Mouse (Mus musculus): ENCODE results near the gene Stk19. TPM values are rescaled to one million over a fixed set of nuclear protein-coding genes. Genes with fewer than 3 reads are reported as not detected.
A peak's percentile ranks its signal among the peaks of the same experiment; 100 is the strongest.
"Not testable (repeated sequence)": the region's sequence is repeated elsewhere in the genome, so short reads cannot be mapped to it uniquely, and the experiment has no call there.

Stk19 gene
- polyA plus RNA-seq, 2 experiments = 23.9 to 46.4 TPM

GRCm38 (mm10) chr17:34844884-34845283 lies 8.1 kb upstream of the Stk19 start:
- H3K27ac ChIP-seq (replicated peaks; ENCODE audit: low read depth, low read length) = no peak overlapping the region
- H3K27me3 ChIP-seq (ENCODE audit: control insufficient read depth, insufficient read depth, low read length) = no peaks in the 10 kb centered on the region
- H3K4me2 ChIP-seq (replicated peaks; ENCODE audit: low read depth, low read length, severe bottlenecking) = no peak overlapping the region
- no peaks in the 10 kb centered on the region for H3K9me3 ChIP-seq (ENCODE audit: control insufficient read depth, low read length)
- DNase-seq (ENCODE audit: low spot score) = no peak
- H3K4me3 ChIP-seq (replicated peaks; ENCODE audit: low read length) = no peak overlapping the region
- ATAC-seq (ENCODE audit: low FRiP score, low read depth) = no peak
- TF ChIP-seq POLR2A (IDR thresholded peaks at IDR 0.05; ENCODE audit: borderline replicate concordance, extremely low read depth, insufficient read depth, insufficient read length) = no peak
- H3K36me3 ChIP-seq (ENCODE audit: control insufficient read depth, insufficient read depth, low read length) = peaks cover 80% of the 10 kb centered on the region
- H3K9ac ChIP-seq (ENCODE audit: low read depth, low read length, severe bottlenecking) = no peak overlapping the region
- WGBS = 91% methylated on average over 10 of the region's 13 CpGs
- H3K4me1 ChIP-seq (ENCODE audit: control insufficient read depth, insufficient read depth, low read length) = peaks cover 5% of the 10 kb centered on the region; the same call in 1 of the 2 replicates

- TF ChIP-seq POLR2A (IDR thresholded peaks at IDR 0.05; ENCODE audit: borderline replicate concordance, extremely low read depth, insufficient read depth, insufficient read length) = no peak
- no peak overlapping the region for H3K4me2 ChIP-seq (replicated peaks; ENCODE audit: low read depth, low read length, severe bottlenecking)
- DNase-seq (ENCODE audit: low spot score) (no peak), ATAC-seq (ENCODE audit: low FRiP score, low read depth) (no peak)
- H3K4me1 ChIP-seq (ENCODE audit: control insufficient read depth, insufficient read depth, low read length) = peaks cover 13% of the 10 kb centered on the region
- H3K4me3 ChIP-seq (replicated peaks; ENCODE audit: low read length) = no peak overlapping the region
- H3K36me3 ChIP-seq (ENCODE audit: control insufficient read depth, insufficient read depth, low read length) = peaks cover 73% of the 10 kb centered on the region
- no peaks in the 10 kb centered on the region for H3K27me3 ChIP-seq (ENCODE audit: control insufficient read depth, insufficient read depth, low read length)
- no peak overlapping the region for H3K9ac ChIP-seq (ENCODE audit: low read depth, low read length, severe bottlenecking)
- no peak overlapping the region for H3K27ac ChIP-seq (replicated peaks; ENCODE audit: low read depth, low read length)
- WGBS = 80% methylated on average over 6 of the region's 6 CpGs
- H3K9me3 ChIP-seq (ENCODE audit: control insufficient read depth, low read length) = no peaks in the 10 kb centered on the region
These were observed 4.1 kb upstream of the Stk19 start for GRCm38 (mm10) chr17:34840736-34841307.

- H3K9ac ChIP-seq (ENCODE audit: low read depth, low read length, severe bottlenecking) = no peak overlapping the region
- no peaks in the 10 kb centered on the region for H3K9me3 ChIP-seq (ENCODE audit: control insufficient read depth, low read length)
- H3K27me3 ChIP-seq (ENCODE audit: control insufficient read depth, insufficient read depth, low read length) = no peaks in the 10 kb centered on the region
- H3K36me3 ChIP-seq (ENCODE audit: control insufficient read depth, insufficient read depth, low read length) = peaks cover 56% of the 10 kb centered on the region
- H3K4me3 ChIP-seq (replicated peaks; ENCODE audit: low read length) = no peak overlapping the region
- no peak overlapping the region for H3K4me2 ChIP-seq (replicated peaks; ENCODE audit: low read depth, low read length, severe bottlenecking)
- peaks cover 14% of the 10 kb centered on the region for H3K4me1 ChIP-seq (ENCODE audit: control insufficient read depth, insufficient read depth, low read length)
- no peak for TF ChIP-seq POLR2A (IDR thresholded peaks at IDR 0.05; ENCODE audit: borderline replicate concordance, extremely low read depth, insufficient read depth, insufficient read length)
- ATAC-seq (ENCODE audit: low FRiP score, low read depth) (no peak), DNase-seq (ENCODE audit: low spot score) (no peak)
- 95% methylated on average over 7 of the region's 7 CpGs for WGBS
- no peak overlapping the region for H3K27ac ChIP-seq (replicated peaks; ENCODE audit: low read depth, low read length)
These were observed 2.0 kb upstream of the Stk19 start for GRCm38 (mm10) chr17:34838785-34839184.

- peaks cover 14% of the 10 kb centered on the region for H3K4me1 ChIP-seq (ENCODE audit: control insufficient read depth, insufficient read depth, low read length)
- peak overlapping the region; percentile 95 for H3K4me2 ChIP-seq (replicated peaks; ENCODE audit: low read depth, low read length, severe bottlenecking)
- H3K27me3 ChIP-seq (ENCODE audit: control insufficient read depth, insufficient read depth, low read length) = no peaks in the 10 kb centered on the region
- H3K9me3 ChIP-seq (ENCODE audit: control insufficient read depth, low read length) = no peaks in the 10 kb centered on the region
- H3K4me3 ChIP-seq (replicated peaks; ENCODE audit: low read length) = peak overlapping the region; percentile 83
- peak overlapping the region; percentile 69 for H3K9ac ChIP-seq (ENCODE audit: low read depth, low read length, severe bottlenecking)
- 36% methylated on average over 42 of the region's 43 CpGs for WGBS
- DNase-seq (ENCODE audit: low spot score) (no peak), ATAC-seq (ENCODE audit: low FRiP score, low read depth) (no peak)
- no peak for TF ChIP-seq POLR2A (IDR thresholded peaks at IDR 0.05; ENCODE audit: borderline replicate concordance, extremely low read depth, insufficient read depth, insufficient read length)
- H3K27ac ChIP-seq (replicated peaks; ENCODE audit: low read depth, low read length) = peak overlapping the region; percentile 74
- H3K36me3 ChIP-seq (ENCODE audit: control insufficient read depth, insufficient read depth, low read length) = peaks cover 46% of the 10 kb centered on the region
These were observed 949 bp upstream of the Stk19 start for GRCm38 (mm10) chr17:34837464-34838324.

- 6% methylated on average over 42 of the region's 48 CpGs for WGBS
- no peaks in the 10 kb centered on the region for H3K9me3 ChIP-seq (ENCODE audit: control insufficient read depth, low read length)
- H3K27me3 ChIP-seq (ENCODE audit: control insufficient read depth, insufficient read depth, low read length) = no peaks in the 10 kb centered on the region
- peak; percentile 72 for ATAC-seq (ENCODE audit: low FRiP score, low read depth)
- peak overlapping the region; percentile 83 for H3K4me3 ChIP-seq (replicated peaks; ENCODE audit: low read length)
- peak overlapping the region; percentile 3; the same call in 1 of the 2 replicates for H3K27ac ChIP-seq (replicated peaks; ENCODE audit: low read depth, low read length)
- DNase-seq (ENCODE audit: low spot score) = no peak
- H3K4me1 ChIP-seq (ENCODE audit: control insufficient read depth, insufficient read depth, low read length) = peaks cover 14% of the 10 kb centered on the region
- H3K36me3 ChIP-seq (ENCODE audit: control insufficient read depth, insufficient read depth, low read length) = peaks cover 33% of the 10 kb centered on the region
- peak overlapping the region; percentile 93 for H3K4me2 ChIP-seq (replicated peaks; ENCODE audit: low read depth, low read length, severe bottlenecking)
- no peak for TF ChIP-seq POLR2A (IDR thresholded peaks at IDR 0.05; ENCODE audit: borderline replicate concordance, extremely low read depth, insufficient read depth, insufficient read length)
- peak overlapping the region; percentile 69 for H3K9ac ChIP-seq (ENCODE audit: low read depth, low read length, severe bottlenecking)
These were observed 440 bp downstream of the Stk19 start for GRCm38 (mm10) chr17:34836155-34836855.

- WGBS = 88% methylated on average over 1 of the region's 1 CpGs
- not testable (repeated sequence) for H3K27me3 ChIP-seq (ENCODE audit: control insufficient read depth, insufficient read depth, low read length); H3K4me2 ChIP-seq (replicated peaks; ENCODE audit: low read depth, low read length, severe bottlenecking); H3K4me3 ChIP-seq (replicated peaks; ENCODE audit: low read length); H3K27ac ChIP-seq (replicated peaks; ENCODE audit: low read depth, low read length); H3K9me3 ChIP-seq (ENCODE audit: control insufficient read depth, low read length); DNase-seq (ENCODE audit: low spot score); H3K9ac ChIP-seq (ENCODE audit: low read depth, low read length, severe bottlenecking); H3K4me1 ChIP-seq (ENCODE audit: control insufficient read depth, insufficient read depth, low read length); ATAC-seq (ENCODE audit: low FRiP score, low read depth)
- H3K36me3 ChIP-seq (ENCODE audit: control insufficient read depth, insufficient read depth, low read length) = peaks cover 37% of the 10 kb centered on the region
These were observed 6.0 kb downstream of the Stk19 start for GRCm38 (mm10) chr17:34830776-34831175.

Data from limb, embryonic 14.5 days (tissue).